Mouse (Mus musculus): ENCODE measurements around the gene Vmn2r66. TPM values are rescaled to one million over a fixed set of nuclear protein-coding genes. Genes with fewer than 3 reads are reported as not detected.

Gene Vmn2r66
- polyA plus RNA-seq (2012; ENCODE audit: low replicate concordance): 0.01 TPM in 1 of 2 replicates, not detected in the other

DNA sequence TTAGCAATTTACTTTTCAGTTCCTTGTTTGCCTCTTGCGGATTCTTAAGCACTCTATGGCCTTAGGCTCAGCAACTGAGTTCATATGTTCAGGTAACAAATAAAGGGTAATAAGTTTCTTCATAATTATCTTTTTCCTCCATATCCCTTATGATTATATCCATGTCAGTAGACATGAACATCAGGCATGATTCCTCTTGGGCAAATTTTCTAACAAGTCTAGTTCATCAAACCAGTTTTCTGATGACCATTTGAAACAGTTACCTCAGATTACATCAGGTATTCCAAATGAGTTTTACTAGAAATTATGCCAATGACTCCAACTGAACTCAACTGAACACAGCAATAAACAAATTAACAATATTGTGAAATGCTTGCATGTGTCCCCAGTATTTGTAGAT is at the start of gene Vmn2r66:
Gene Vmn2r66 (minus strand): TSS at position 101 of the 400 bp plus-strand sequence.

DNA sequence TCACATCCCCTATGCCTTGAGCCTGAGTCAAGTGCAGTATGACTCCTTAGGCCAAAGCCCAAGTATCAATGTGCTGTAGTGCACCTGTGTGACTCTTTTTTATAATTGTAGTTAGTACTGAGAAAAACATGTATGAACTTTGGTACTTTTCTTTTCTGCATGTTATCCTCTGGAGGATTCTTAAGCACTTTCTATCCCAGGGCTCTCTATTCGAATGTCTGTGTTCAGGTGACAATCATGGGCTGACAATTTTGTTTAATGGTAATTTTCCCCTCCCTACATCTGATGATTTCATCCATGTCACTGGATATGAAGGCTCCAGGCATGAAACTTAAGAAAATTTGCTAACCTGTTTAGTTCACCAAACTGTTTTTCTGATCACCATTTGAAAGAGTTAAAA is 48.1 kb downstream of the Vmn2r66 start, which contains the start of gene Vmn2r65:
Gene Vmn2r65 (minus strand): TSS at position 101 of the 400 bp plus-strand sequence.

Other genes starting within 250 kb of the Vmn2r66 start
- not detected in 2 replicates for gene Olfr291, start 158.7 kb downstream of the Vmn2r66 start, polyA plus RNA-seq (2012; ENCODE audit: low replicate concordance)
- 0.02 TPM in 1 of 2 replicates, not detected in the other for gene Vmn2r65, start 48.2 kb downstream of the Vmn2r66 start, polyA plus RNA-seq (2012; ENCODE audit: low replicate concordance)
- 0.02 TPM in 1 of 2 replicates, not detected in the other for gene Vmn2r67, start 143.7 kb upstream of the Vmn2r66 start, polyA plus RNA-seq (2012; ENCODE audit: low replicate concordance)
- gene Vmn2r68, start 225.5 kb upstream of the Vmn2r66 start, polyA plus RNA-seq (2012; ENCODE audit: low replicate concordance): not detected in 2 replicates